8 mouse cellular contexts compared by ENCODE assay signal in genomic region chr19:5797381-5798111, GRCm38 (mm10). TPM values are rescaled to one million over a fixed set of nuclear protein-coding genes. Genes with fewer than 3 reads are reported as not detected.
A peak's percentile ranks its signal among the peaks of the same experiment; 100 is the strongest.
DNase-seq lines count a peak whose midpoint lies in the region; ATAC-seq and TF ChIP-seq lines count a peak whose summit lies in the region.

No protein-coding gene starts in this region.

- peak overlapping the region; percentile 3; the same call in 1 of the 2 replicates for H3K27ac ChIP-seq in spleen, adult 2 months (ENCODE audit: insufficient read depth, low read length)
- H3K27ac ChIP-seq in hindbrain, embryonic 14.5 days, result 0 out of 2 replicates have a peak overlapping the region, but pooled peaks have one; percentile 3
- 0 out of 2 replicates have a peak overlapping the region, but pooled peaks have one; percentile 54 for H3K27ac ChIP-seq in midbrain, embryonic 13.5 days

- DNase-seq in adrenal gland, adult 2 months, result peak; percentile 31
- no peak for DNase-seq in adrenal gland, postnatal 25 days
- DNase-seq in spleen, adult 2 months (ENCODE audit: low read depth in 1 of 2, low spot score in 2 of 2), result no peak
- DNase-seq in spleen, postnatal 4 days (ENCODE audit: low spot score in 2 of 2), result no peak
- peak; percentile 44 for DNase-seq in hindbrain, embryonic 14.5 days (ENCODE audit: low spot score)
- no peak for DNase-seq in left cerebral cortex, postnatal 14 days (ENCODE audit: low spot score in 2 of 2)

- ATAC-seq in hindbrain, embryonic 14.5 days (ENCODE audit: low FRiP score), result no peak
- no peak for ATAC-seq in midbrain, embryonic 13.5 days
- no peak for ATAC-seq in megakaryocyte-erythroid progenitor cell, adult 5-6 weeks (replicated peaks; ENCODE audit: low FRiP score, low TSS enrichment, poor library complexity, severe bottlenecking)

- H3K27me3 ChIP-seq in spleen, adult 2 months (ENCODE audit: control insufficient read depth, insufficient read depth, low read length), result no peaks in the 10 kb centered on the region
- H3K27me3 ChIP-seq in hindbrain, embryonic 14.5 days (ENCODE audit: control insufficient read depth, insufficient read depth, low read length), result no peaks in the 10 kb centered on the region
- H3K27me3 ChIP-seq in midbrain, embryonic 13.5 days, result no peaks in the 10 kb centered on the region

- no peaks in the 10 kb centered on the region for H3K9me3 ChIP-seq in hindbrain, embryonic 14.5 days (ENCODE audit: control insufficient read depth, low read length)
- no peaks in the 10 kb centered on the region for H3K9me3 ChIP-seq in midbrain, embryonic 13.5 days

- TF ChIP-seq POLR2A in spleen, adult 2 months (IDR thresholded peaks at IDR 0.05; ENCODE audit: low read depth, low read length), result no peak

- intact Hi-C loops in left cerebral cortex, postnatal 14 days (cut with DNase I), result no loop called here

- H3K4me2 ChIP-seq in hindbrain, embryonic 14.5 days (replicated peaks), result peak overlapping the region; percentile 66
- peak overlapping the region; percentile 97 for H3K4me2 ChIP-seq in midbrain, embryonic 13.5 days (replicated peaks)

- peaks cover 12% of the 10 kb centered on the region for H3K4me1 ChIP-seq in spleen, adult 2 months (ENCODE audit: control insufficient read depth, insufficient read depth, insufficient read length)
- H3K4me1 ChIP-seq in hindbrain, embryonic 14.5 days (replicated peaks; ENCODE audit: control insufficient read depth, insufficient read depth, low read length), result peaks cover 26% of the 10 kb centered on the region
- peaks cover 40% of the 10 kb centered on the region for H3K4me1 ChIP-seq in midbrain, embryonic 13.5 days (replicated peaks)

- WGBS in spleen, adult 2 months, result 20% methylated on average over 7 of the region's 7 CpGs
- 13% methylated on average over 7 of the region's 7 CpGs for WGBS in hindbrain, embryonic 14.5 days
- WGBS in midbrain, embryonic 13.5 days, result 32% methylated on average over 7 of the region's 7 CpGs

- peak overlapping the region; percentile 98 for H3K9ac ChIP-seq in hindbrain, embryonic 14.5 days
- peak overlapping the region; percentile 67 for H3K9ac ChIP-seq in midbrain, embryonic 13.5 days (replicated peaks)

- H3K36me3 ChIP-seq in spleen, adult 2 months (ENCODE audit: control insufficient read depth, insufficient read depth, low read length), result peaks cover 46% of the 10 kb centered on the region
- peaks cover 43% of the 10 kb centered on the region for H3K36me3 ChIP-seq in hindbrain, embryonic 14.5 days (replicated peaks; ENCODE audit: control insufficient read depth, insufficient read depth)
- H3K36me3 ChIP-seq in midbrain, embryonic 13.5 days, result peaks cover 39% of the 10 kb centered on the region

- H3K4me3 ChIP-seq in spleen, adult 2 months (ENCODE audit: extremely low read depth, insufficient read depth, insufficient read length), result peak overlapping the region; percentile 31
- H3K4me3 ChIP-seq in hindbrain, embryonic 14.5 days (replicated peaks; ENCODE audit: low read length), result peak overlapping the region; percentile 95
- H3K4me3 ChIP-seq in midbrain, embryonic 13.5 days (replicated peaks), result peak overlapping the region; percentile 99

- TF ChIP-seq CTCF in spleen, adult 2 months (IDR thresholded peaks at IDR 0.05; ENCODE audit: extremely low read depth, insufficient read depth, insufficient read length, insufficient replicate concordance), result no peak

RNA-seq across cellular contexts. Expression of gene Scyl1, which starts 26.3 kb away (rescaled TPM):
- 100 to 1,000 TPM; 106 to 109 TPM for total RNA-seq in adrenal gland, adult 2 months (2021)
- polyA plus RNA-seq in adrenal gland, adult 2 months (2012; rRNA removed), result 119 and 125 TPM in 2 replicates
- total RNA-seq in adrenal gland, postnatal 25 days (2021), result 104 and 120 TPM in 2 replicates
- 65.4 and 68.0 TPM in 2 replicates for polyA plus RNA-seq in spleen, adult 2 months (2012; rRNA removed)
- 73.5 and 76.7 TPM in 2 replicates for polyA plus RNA-seq in hindbrain, embryonic 14.5 days (2014; fragmentation: Nextera tagmentation; extraction: Ambion mirVana)
- 64.9 and 70.0 TPM in 2 replicates for polyA plus RNA-seq in midbrain, embryonic 13.5 days (2015; fragmentation: Nextera tagmentation; extraction: Ambion mirVana)
- total RNA-seq in megakaryocyte-erythroid progenitor cell, adult 5-6 weeks (2014; fragmentation: Nextera tagmentation), result 28.7 and 43.4 TPM in 2 replicates
- total RNA-seq in megakaryocyte-erythroid progenitor cell, adult 5-6 weeks (2017), result 20.2 and 23.1 TPM in 2 replicates
- total RNA-seq in left cerebral cortex, postnatal 14 days (2021), result 10 to 100 TPM; 77.7 to 79.5 TPM

RNA-seq across cellular contexts. Expression of gene Ltbp3, which starts 56.8 kb away (rescaled TPM):
- total RNA-seq in adrenal gland, adult 2 months (2021), result 100 to 1,000 TPM; 174 to 246 TPM
- 737 and 768 TPM in 2 replicates for polyA plus RNA-seq in adrenal gland, adult 2 months (2012; rRNA removed)
- 275 and 334 TPM in 2 replicates for total RNA-seq in adrenal gland, postnatal 25 days (2021)
- polyA plus RNA-seq in spleen, adult 2 months (2012; rRNA removed), result 22.5 and 25.8 TPM in 2 replicates
- 13.8 and 15.8 TPM in 2 replicates for polyA plus RNA-seq in hindbrain, embryonic 14.5 days (2014; fragmentation: Nextera tagmentation; extraction: Ambion mirVana)
- 7.1 and 9.5 TPM in 2 replicates for polyA plus RNA-seq in midbrain, embryonic 13.5 days (2015; fragmentation: Nextera tagmentation; extraction: Ambion mirVana)
- 3.5 and 4.4 TPM in 2 replicates for total RNA-seq in megakaryocyte-erythroid progenitor cell, adult 5-6 weeks (2014; fragmentation: Nextera tagmentation)
- 3.4 TPM in 2 replicates for total RNA-seq in megakaryocyte-erythroid progenitor cell, adult 5-6 weeks (2017)
- 10 to 100 TPM; 26.6 to 29.0 TPM for total RNA-seq in left cerebral cortex, postnatal 14 days (2021)

Comparison
In these comparisons a context has a peak if more than half of its experiments do, and no peak if none do; other contexts are left out.
1. DNase-seq: peak in adrenal gland, adult 2 months (single experiment) and hindbrain, embryonic 14.5 days (single experiment); none in adrenal gland, postnatal 25 days (single experiment), spleen, adult 2 months (0 of 2), spleen, postnatal 4 days (0 of 2) and left cerebral cortex, postnatal 14 days (0 of 2).
2. H3K27ac ChIP-seq: peak in every context shown above with its lines; median percentile 54 in midbrain, embryonic 13.5 days; 3 in spleen, adult 2 months; 3 in hindbrain, embryonic 14.5 days.
3. H3K4me3 ChIP-seq: peak in every context shown above with its lines; median percentile 99 in midbrain, embryonic 13.5 days; 95 in hindbrain, embryonic 14.5 days; 31 in spleen, adult 2 months.